Mouse (Mus musculus) C2C12 (cell line): ENCODE results near the gene Uox.
A peak's percentile ranks its signal among the peaks of the same experiment; 100 is the strongest.

Source experiments
- CTCF ChIP-seq: IDR thresholded peaks from one replicate; pipeline ENCODE4 v1.5.1; 2011; ENCODE audit not compliant: control insufficient read depth, insufficient read depth, insufficient read length
- MAX ChIP-seq: IDR thresholded peaks from one replicate; pipeline ENCODE4 v1.6.1; 2011; ENCODE audit warnings: mild to moderate bottlenecking, control low read depth
- USF1 ChIP-seq: IDR thresholded peaks from one replicate; pipeline ENCODE4 v1.6.1; 2011; ENCODE audit warnings: low read depth, mild to moderate bottlenecking, control low read depth, moderate library complexity

DNA sequence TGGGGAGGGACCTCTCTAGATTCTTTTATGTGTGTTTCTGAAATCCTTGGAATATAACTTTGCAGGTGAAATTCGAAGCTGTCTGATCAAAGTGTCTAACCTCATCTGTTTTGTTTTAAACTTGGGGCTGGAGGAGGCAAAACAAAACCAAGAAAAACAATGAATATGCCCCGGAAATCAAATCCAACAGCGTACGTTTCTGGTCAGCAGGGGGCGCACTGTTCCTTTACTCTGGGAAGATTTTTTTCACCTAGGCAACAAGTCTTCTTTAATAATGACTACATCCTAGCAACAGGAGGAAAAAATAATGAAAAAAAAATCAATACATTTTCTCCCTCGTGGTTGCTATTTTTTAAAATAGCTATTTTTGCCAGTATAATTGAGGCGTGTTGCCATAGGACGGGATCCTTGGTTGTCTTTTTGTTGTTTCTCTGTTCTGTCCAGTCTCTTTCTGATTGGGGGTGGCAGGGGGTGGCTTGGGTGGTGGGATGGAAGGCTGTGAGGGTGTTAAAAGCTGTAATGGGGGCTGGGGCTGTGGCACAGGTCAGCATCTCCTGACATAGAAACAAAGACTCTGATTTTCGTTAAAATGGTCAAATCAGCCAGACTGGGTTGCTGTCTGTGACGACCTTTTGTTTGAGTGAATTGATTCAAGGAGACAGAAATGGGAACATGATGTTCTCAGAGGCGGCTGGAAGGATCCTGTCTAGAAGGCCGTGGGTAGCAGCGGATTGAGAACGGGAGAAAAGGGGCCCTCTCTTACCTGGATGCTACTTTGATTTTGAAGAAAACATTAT is 5.8 kb upstream of the Uox start:
- TF ChIP-seq USF1 (no peak), CTCF (peak; percentile 16), MAX (no peak)
